Mouse (Mus musculus): ENCODE results near the gene Tcf25.

- peak; percentile 72; the same call in 1 of the 2 replicates for TF ChIP-seq CTCF (IDR thresholded peaks at IDR 0.05; ENCODE audit: control insufficient read depth, insufficient read depth, insufficient replicate concordance, low read depth, low read length)
- no peak for TF ChIP-seq POLR2A (IDR thresholded peaks at IDR 0.05; ENCODE audit: control insufficient read depth, low read depth, low read length)
These were observed 48.7 kb downstream of the Tcf25 start for GRCm38 (mm10) chr8:123422056-123422780.
